Mouse (Mus musculus): ENCODE measurements around the gene Rhog. TPM values are rescaled to one million over a fixed set of nuclear protein-coding genes. Genes with fewer than 3 reads are reported as not detected.
"Not testable (repeated sequence)": the region's sequence is repeated elsewhere in the genome, so short reads cannot be mapped to it uniquely, and the experiment has no call there.

Gene Rhog
- polyA plus RNA-seq, 1 experiment from 2014 or later, result 54.5 TPM

DNA sequence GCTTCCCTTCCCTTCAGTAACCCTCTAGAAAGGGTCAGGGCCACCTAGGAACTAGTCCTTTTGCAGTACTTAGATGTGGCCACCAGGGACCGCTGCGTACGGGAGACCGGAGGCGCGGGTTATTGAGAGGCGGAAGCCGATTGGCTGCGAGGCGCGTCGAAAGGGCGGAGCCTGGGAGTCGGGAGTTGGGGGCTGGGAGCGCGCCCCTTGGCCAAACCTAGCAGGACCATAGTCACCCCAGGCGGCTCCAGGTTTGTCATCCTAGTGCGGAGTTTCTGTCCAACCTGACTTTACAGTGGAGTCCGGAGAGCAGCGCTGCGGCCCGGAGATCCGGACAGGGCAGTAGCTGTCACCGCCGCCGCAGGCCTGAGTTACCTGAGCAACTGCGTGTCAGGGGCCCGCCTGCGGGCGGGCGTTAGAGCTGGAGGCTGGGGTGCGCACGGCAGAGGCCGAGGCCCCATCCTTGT is 11.3 kb upstream of the Rhog start:
- H3K4me1 ChIP-seq (ENCODE audit: insufficient read depth), result peaks cover 41% of the 10 kb centered on the region
- peak overlapping the region; percentile 93 for H3K4me2 ChIP-seq (ENCODE audit: low read depth, low read length)
- peak; percentile 87 for ATAC-seq
- H3K36me3 ChIP-seq (replicated peaks; ENCODE audit: insufficient read depth, low read length), result no peaks in the 10 kb centered on the region
- H3K4me3 ChIP-seq (ENCODE audit: low read depth, low read length), result peak overlapping the region; percentile 91
- H3K9ac ChIP-seq (replicated peaks), result peak overlapping the region; percentile 89
- H3K27me3 ChIP-seq (ENCODE audit: insufficient read depth, low read length), result no peaks in the 10 kb centered on the region
- DNase-seq, result peak; percentile 95
- no peaks in the 10 kb centered on the region for H3K9me3 ChIP-seq (ENCODE audit: low read length)
- TF ChIP-seq CTCF (IDR thresholded peaks at IDR 0.05; ENCODE audit: low read depth), result peak; percentile 96
- TF ChIP-seq EP300 (IDR thresholded peaks at IDR 0.05; ENCODE audit: low read depth), result no peak
- H3K27ac ChIP-seq (ENCODE audit: low read depth), result peak overlapping the region; percentile 88
- WGBS (ENCODE audit: insufficient replicate concordance), result under 1% methylated on average over 34 of the region's 34 CpGs

- Histone ChIP-seq H3K36me3 (replicated peaks; ENCODE audit: insufficient read depth, low read length) (no peaks in the 10 kb centered on the region), H3K9ac (replicated peaks) (peak overlapping the region; percentile 89), H3K4me2 (ENCODE audit: low read depth, low read length) (peak overlapping the region; percentile 93), H3K9me3 (ENCODE audit: low read length) (no peaks in the 10 kb centered on the region), H3K4me1 (ENCODE audit: insufficient read depth) (peaks cover 35% of the 10 kb centered on the region), H3K4me3 (ENCODE audit: low read depth, low read length) (peak overlapping the region; percentile 91), H3K27me3 (ENCODE audit: insufficient read depth, low read length) (no peaks in the 10 kb centered on the region), H3K27ac (ENCODE audit: low read depth) (peak overlapping the region; percentile 88)
- TF ChIP-seq EP300 (IDR thresholded peaks at IDR 0.05; ENCODE audit: low read depth) (peak; percentile 69; the same call in 1 of the 2 replicates), CTCF (IDR thresholded peaks at IDR 0.05; ENCODE audit: low read depth) (no peak)
- 13% methylated on average over 14 of the region's 14 CpGs for WGBS (ENCODE audit: insufficient replicate concordance)
- peak; percentile 9 for ATAC-seq
- DNase-seq, result peak; percentile 64
These were observed 10.7 kb upstream of the Rhog start for GRCm38 (mm10) chr7:102266401-102267042.

DNA sequence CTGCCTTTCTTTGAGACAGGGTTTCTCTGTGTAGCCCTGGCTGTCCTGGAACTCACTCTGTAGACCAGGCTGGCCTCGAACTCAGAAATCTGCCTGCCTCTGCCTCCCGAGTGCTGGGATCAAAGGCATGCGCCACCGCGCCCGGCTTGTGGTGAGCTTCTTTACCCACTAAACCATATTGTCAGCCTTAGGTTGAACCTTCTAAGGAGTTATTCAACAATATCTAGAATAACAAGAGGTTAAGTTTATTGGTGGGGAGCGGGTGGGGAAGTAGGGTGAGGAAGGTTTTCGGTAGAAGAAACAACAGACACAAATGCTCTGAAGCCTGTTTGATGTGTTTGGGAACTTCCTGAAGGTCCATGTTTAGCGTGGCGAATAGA is 10.2 kb upstream of the Rhog start:
- peaks cover 31% of the 10 kb centered on the region for H3K4me1 ChIP-seq (ENCODE audit: insufficient read depth)
- H3K9ac ChIP-seq (replicated peaks); ATAC-seq: not testable (repeated sequence)

DNA sequence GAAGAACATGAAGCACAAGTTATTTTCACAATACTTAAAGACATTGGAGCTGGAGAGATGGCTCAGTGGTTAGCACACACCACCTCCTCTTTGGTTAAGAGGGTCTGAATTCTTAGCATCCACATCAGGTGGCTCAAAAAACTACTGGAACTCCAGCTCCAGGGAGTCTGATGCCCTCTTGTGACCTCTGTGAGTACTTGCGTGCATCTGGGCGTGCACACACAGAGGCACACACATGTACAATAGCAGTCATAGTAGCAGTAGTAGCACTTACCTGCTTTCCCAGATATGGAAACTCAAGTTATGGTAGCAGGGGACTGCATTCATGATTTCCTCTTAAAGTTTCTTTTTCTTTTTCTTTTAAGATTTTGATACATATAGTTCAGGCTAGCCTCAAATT is 7.2 kb upstream of the Rhog start:
- Histone ChIP-seq H3K9ac (replicated peaks) (no peak overlapping the region), H3K9me3 (ENCODE audit: low read length) (no peaks in the 10 kb centered on the region), H3K4me3 (ENCODE audit: low read depth, low read length) (no peak overlapping the region), H3K27ac (ENCODE audit: low read depth) (no peak overlapping the region), H3K27me3 (ENCODE audit: insufficient read depth, low read length) (no peaks in the 10 kb centered on the region), H3K4me2 (ENCODE audit: low read depth, low read length) (no peak overlapping the region), H3K36me3 (replicated peaks; ENCODE audit: insufficient read depth, low read length) (no peaks in the 10 kb centered on the region), H3K4me1 (ENCODE audit: insufficient read depth) (peaks cover 4% of the 10 kb centered on the region; the same call in 1 of the 2 replicates)
- 89% methylated on average over 2 of the region's 2 CpGs for WGBS (ENCODE audit: insufficient replicate concordance)
- TF ChIP-seq EP300 (IDR thresholded peaks at IDR 0.05; ENCODE audit: low read depth), result no peak
- peak; percentile 36 for TF ChIP-seq CTCF (IDR thresholded peaks at IDR 0.05; ENCODE audit: low read depth)
- DNase-seq (no peak), ATAC-seq (no peak)

More for the DNA sequence above, 10.2 kb upstream of the Rhog start:
- peak overlapping the region; percentile 93 for H3K4me2 ChIP-seq (ENCODE audit: low read depth, low read length)
- H3K4me3 ChIP-seq (ENCODE audit: low read depth, low read length); DNase-seq; H3K36me3 ChIP-seq (replicated peaks; ENCODE audit: insufficient read depth, low read length); H3K9me3 ChIP-seq (ENCODE audit: low read length); H3K27me3 ChIP-seq (ENCODE audit: insufficient read depth, low read length): not testable (repeated sequence)
- 65% methylated on average over 10 of the region's 10 CpGs for WGBS (ENCODE audit: insufficient replicate concordance)
- H3K27ac ChIP-seq (ENCODE audit: low read depth), result peak overlapping the region; percentile 88

DNA sequence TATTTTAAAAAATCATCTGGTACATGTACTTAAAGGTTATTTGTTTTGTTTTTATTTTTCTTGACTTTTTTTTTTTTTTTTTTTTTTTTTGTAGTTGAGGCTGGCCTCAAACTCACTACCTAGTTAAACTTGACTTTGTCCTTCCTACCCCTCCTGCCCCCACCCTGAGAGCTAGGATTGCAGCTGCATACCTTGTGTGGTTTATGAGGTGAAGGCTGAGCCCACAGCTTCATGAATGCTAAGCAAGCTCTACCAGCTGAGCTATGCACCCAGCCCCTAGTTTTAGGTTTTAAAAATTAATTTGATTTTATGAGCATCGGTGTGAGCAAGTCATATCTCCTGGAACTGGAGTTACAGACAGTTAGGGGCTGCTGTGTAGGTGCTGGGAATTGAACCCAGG is 4.7 kb upstream of the Rhog start:
- no peak for ATAC-seq
- WGBS (ENCODE audit: insufficient replicate concordance), result 76% methylated on average over 1 of the region's 1 CpGs

DNA sequence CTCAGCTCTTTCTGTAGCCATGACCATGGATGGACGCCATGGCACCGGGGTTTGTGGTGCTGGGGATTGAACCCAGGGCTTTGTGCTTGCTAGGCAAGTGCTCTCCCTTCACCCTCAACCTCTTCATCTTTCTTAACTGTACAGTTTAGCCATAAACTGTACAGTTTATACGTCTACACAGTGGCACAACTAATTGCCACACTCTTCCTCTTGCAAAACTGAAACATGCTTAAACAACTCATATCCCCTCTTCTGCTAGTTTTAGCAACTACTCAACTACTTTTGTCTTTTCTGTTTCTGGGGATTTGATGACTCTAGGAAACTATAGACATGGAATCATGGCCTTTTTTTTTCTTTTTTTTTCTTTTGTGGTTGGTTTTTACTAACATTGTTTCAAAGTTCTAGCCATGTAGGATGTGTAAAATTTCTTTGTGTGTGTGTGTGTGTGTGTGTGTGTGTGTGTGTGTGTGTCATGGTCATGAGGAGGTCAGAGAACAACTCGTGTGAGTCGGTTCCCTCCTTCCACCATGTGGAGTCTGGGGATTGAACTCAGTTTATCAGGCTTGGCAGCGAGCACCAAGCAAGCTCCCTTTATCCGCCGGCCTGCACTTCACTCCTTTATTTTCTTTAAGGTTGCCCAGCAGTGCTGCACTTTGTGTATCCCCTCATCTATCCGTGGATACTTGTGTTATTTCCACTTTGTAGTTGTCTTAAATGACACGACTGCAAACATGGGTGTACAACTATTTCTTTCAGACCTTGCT is 4.0 kb upstream of the Rhog start:
- Histone ChIP-seq H3K4me2 (ENCODE audit: low read depth, low read length) (no peak overlapping the region), H3K9me3 (ENCODE audit: low read length) (no peaks in the 10 kb centered on the region), H3K36me3 (replicated peaks; ENCODE audit: insufficient read depth, low read length) (no peaks in the 10 kb centered on the region), H3K4me1 (ENCODE audit: insufficient read depth) (no peaks in the 10 kb centered on the region), H3K27ac (ENCODE audit: low read depth) (no peak overlapping the region), H3K9ac (replicated peaks) (no peak overlapping the region), H3K27me3 (ENCODE audit: insufficient read depth, low read length) (no peaks in the 10 kb centered on the region), H3K4me3 (ENCODE audit: low read depth, low read length) (no peak overlapping the region)
- ATAC-seq (no peak; the same call in 1 of the 2 replicates), DNase-seq (no peak)
- TF ChIP-seq CTCF (IDR thresholded peaks at IDR 0.05; ENCODE audit: low read depth) (no peak), EP300 (IDR thresholded peaks at IDR 0.05; ENCODE audit: low read depth) (no peak)
- WGBS (ENCODE audit: insufficient replicate concordance), result 70% methylated on average over 10 of the region's 10 CpGs

More for the DNA sequence above, 4.7 kb upstream of the Rhog start:
- Histone ChIP-seq H3K9me3 (ENCODE audit: low read length) (no peaks in the 10 kb centered on the region), H3K4me1 (ENCODE audit: insufficient read depth) (no peaks in the 10 kb centered on the region), H3K27ac (ENCODE audit: low read depth) (no peak overlapping the region), H3K4me3 (ENCODE audit: low read depth, low read length) (no peak overlapping the region), H3K9ac (replicated peaks) (no peak overlapping the region), H3K4me2 (ENCODE audit: low read depth, low read length) (no peak overlapping the region), H3K36me3 (replicated peaks; ENCODE audit: insufficient read depth, low read length) (no peaks in the 10 kb centered on the region), H3K27me3 (ENCODE audit: insufficient read depth, low read length) (no peaks in the 10 kb centered on the region)
- DNase-seq, result no peak
- no peak for TF ChIP-seq CTCF (IDR thresholded peaks at IDR 0.05; ENCODE audit: low read depth)
- no peak for TF ChIP-seq EP300 (IDR thresholded peaks at IDR 0.05; ENCODE audit: low read depth)
